Mouse (Mus musculus) MEL-GATA-1-ER (cell line): ENCODE measurements at regions not wholly inside any gene's neighbourhood (a gene's known extent, or its start where the extent isn't known, plus 50 kb on each side); places are given as distances from the start of the nearest gene placed in this dataset.

Experiments
- DNase-seq: peaks from one replicate; pipeline ENCODE4 v3.0.0-alpha.2; 2012; ENCODE audit warnings: low read depth; ENCODE audit errors: extremely low read depth

DNA sequence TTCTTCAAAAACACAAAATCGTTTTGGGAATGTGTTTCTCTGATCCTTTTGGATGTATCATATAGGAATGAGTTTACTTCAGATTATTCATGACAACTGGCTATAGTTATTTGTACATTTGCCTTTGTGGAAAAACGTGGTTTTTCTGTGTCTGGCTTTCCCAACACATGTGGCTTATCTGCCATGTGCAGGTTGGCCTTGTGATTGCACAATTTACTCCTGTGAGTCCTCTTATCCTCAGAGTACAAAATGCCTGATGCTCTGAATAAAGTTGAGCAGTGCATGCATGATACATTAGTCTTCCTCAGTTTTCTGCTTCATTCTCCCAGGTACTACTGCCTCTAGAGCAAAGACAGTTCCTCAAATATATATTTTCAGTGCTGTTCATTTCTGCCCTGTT is 881.6 kb downstream of the Lrfn5 start:
- DNase-seq: no peak

DNA sequence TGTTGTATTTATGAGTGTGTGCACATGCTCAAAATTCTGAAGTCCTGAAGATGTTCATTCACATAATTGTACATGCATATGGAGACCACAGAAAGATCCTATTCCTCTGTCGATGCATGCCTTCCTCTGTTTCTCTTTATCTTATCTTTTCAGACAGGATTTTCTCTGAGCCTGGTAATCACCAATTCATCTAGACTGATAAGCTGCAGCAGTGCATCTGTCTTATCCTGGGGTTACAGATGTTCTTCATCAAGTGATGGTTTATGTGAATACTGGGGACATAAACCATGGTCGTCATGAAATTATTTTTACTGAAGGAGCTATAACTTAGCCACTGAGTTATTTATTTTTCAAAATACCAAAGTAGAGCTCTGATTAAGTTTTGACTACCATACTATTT is 905.7 kb downstream of the Lrfn5 start:
- peak; percentile 9 for DNase-seq

DNA sequence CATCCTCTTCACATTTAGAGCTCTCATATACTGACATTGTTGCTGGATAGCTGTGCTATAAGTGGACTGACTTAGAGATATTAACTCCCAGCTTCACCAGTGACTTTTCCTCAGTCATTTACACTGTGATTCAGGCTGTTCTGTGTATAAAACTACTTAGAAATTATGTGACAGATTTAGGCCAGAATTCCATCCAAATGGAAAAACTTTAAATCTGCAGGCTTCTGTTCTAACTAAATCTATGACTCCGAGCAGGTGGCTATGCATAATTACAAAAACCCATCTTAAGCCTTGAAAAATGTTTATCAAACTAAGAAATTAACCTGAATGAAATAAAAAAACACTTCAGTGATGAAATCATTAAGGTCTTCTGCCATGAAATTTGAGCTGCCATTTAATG is 927.7 kb downstream of the Lrfn5 start:
- no peak for DNase-seq

DNA sequence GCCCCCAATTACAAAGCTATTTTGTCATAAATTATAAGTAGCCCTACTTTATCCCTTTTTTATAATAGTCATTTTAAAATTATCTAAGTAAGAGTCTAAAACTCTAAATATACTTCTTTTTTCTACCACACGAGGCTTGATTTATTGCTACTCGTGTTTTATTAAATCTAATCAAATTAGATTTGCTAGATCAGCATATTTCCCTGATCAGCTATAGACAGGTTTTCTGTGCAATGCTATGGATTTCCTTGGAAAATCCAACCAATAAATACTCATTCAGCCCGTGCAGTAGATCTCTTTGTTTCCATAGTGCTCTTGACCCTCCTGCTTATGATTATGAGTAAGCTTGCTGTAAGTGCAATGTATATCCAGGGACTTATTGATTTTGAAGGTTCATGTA is 960.4 kb downstream of the Lrfn5 start:
- DNase-seq: no peak

DNA sequence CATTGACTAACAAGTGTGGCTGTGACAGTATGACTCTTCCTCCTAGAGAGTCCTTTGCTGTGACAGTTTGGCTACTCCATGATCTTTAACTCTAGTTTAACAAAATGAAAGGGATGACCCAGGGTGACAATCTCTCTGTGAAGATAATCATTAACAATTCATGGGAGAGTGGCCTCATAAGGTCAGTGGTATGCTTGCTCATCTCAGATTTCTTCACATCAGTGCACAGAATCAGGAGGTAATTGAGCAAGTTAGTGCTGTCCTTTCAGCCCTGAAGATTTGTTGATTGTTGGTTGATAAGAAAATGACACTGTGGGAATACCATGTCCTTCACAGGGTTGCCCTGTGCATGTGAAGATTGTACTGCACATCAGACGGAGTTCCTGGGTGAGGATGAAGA is 1005.6 kb downstream of the Lrfn5 start:
- no peak for DNase-seq

DNA sequence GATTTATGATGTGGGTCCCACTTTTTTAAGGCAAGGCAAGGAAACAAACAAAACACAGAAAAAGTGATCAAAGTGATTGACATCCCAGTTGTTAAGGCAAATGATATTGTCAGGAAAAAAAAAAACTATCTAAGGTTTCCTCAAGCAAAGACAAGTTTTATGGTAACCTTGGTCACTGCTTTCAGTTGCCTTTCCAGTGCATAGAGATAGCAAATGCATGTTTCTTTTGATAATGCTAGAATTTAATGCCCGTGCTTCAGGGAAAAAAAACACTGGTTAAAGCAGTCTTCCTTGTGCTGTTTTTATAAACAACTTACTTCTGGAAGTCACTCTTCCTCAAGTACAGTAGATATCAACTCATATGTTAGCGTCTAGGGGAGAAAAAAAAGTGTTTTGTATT is 1029.4 kb downstream of the Lrfn5 start:
- DNase-seq: no peak

DNA sequence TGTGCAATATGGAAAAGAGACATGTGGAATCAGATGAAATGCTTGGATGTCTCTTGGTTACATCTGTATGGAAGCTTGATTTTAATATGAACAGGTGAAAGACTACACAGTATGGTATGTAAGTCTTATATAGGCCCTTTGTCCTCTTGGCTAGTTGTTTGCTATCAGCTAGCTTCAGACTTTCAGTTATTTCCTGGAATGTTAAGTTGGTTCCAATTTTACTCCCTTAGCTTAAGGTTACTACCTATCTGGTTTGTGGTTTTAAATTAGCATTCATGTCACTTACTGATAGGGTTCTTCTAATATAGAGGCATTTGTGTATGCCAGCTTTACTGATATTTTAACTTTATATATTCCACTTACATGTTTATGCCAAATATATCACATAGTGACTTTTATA is 1031.7 kb downstream of the Lrfn5 start:
- peak; percentile 82 for DNase-seq

DNA sequence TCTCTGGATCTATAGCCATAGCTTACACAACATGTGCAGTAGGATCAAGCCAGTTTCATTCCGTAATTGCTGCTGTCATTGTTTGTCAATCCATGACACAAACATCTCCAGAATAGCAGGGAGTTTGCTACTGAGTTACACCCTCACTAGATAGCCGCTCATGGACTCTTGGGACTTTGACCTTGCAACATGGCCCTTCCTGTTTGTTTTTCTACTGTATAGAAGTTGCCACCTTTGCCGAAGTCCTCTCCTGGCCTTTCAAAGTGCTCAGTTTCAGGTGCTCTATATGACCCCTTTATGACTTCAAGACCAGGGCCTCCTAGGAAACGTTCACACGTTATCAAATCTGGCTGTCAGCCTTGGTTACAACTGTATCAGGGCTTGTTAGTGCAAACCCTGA is 1040.8 kb downstream of the Lrfn5 start:
- DNase-seq: no peak
